Mouse (Mus musculus) hindbrain, embryonic 12.5 days (tissue): ENCODE measurements around the gene Rgs3. TPM values are rescaled to one million over a fixed set of nuclear protein-coding genes. Genes with fewer than 3 reads are reported as not detected.
"Not testable (repeated sequence)": the region's sequence is repeated elsewhere in the genome, so short reads cannot be mapped to it uniquely, and the experiment has no call there.

ENCODE experiments used
- ATAC-seq: fragments of 200-750 bp; cut with Nextera tagmentation; 2 replicates; pipeline ENCODE4 v1.8.0; 2017; ENCODE audit warnings: moderate TSS enrichment; ENCODE audit not compliant: low FRiP score
- H3K27ac ChIP-seq: fragments of 300-500 bp; sonication (generic); 2 replicates; pipeline ENCODE4 v1.5.1; 2016; ENCODE audit warnings: mild to moderate bottlenecking
- H3K27me3 ChIP-seq: fragments of 300-500 bp; sonication (generic); 2 replicates; pipeline ENCODE4 v1.6.1; 2016; ENCODE audit warnings: mild to moderate bottlenecking
- H3K36me3 ChIP-seq: fragments of 300-500 bp; sonication (generic); 2 replicates; pipeline ENCODE4 v1.6.1; 2016; ENCODE audit warnings: mild to moderate bottlenecking
- H3K4me1 ChIP-seq: fragments of 300-500 bp; sonication (generic); 2 replicates; pipeline ENCODE4 v1.6.1; 2016
- H3K4me2 ChIP-seq: fragments of 300-500 bp; sonication (generic); replicated peaks from 2 replicates; pipeline ENCODE4 v1.6.1; 2016; ENCODE audit warnings: mild to moderate bottlenecking
- H3K4me3 ChIP-seq: fragments of 300-500 bp; sonication (generic); 2 replicates; pipeline ENCODE4 v1.5.1; 2016; ENCODE audit warnings: mild to moderate bottlenecking
- H3K9ac ChIP-seq: fragments of 300-500 bp; sonication (generic); 2 replicates; pipeline ENCODE4 v1.6.1; 2016; ENCODE audit warnings: mild to moderate bottlenecking, moderate library complexity
- H3K9me3 ChIP-seq: fragments of 300-500 bp; sonication (generic); replicated peaks from 2 replicates; pipeline ENCODE4 v1.6.1; 2016; ENCODE audit warnings: mild to moderate bottlenecking
- WGBS: fragments of 180-500 bp; shearing (Covaris S2); methylation state at CpG from one replicate; pipeline ENCODE4 v1.1.7; 2016; 5-methylcytosine and 5-hydroxymethylcytosine counted together
- polyA plus RNA-seq: library from polyadenylated mRNA; unstranded; fragments of >200 nt; fragmentation: Nextera tagmentation; extraction: Ambion mirVana; gene quantifications from 2 replicates; pipeline ENCODE4 v1.2.1, GENCODE M21; 2016

Rgs3 gene
- polyA plus RNA-seq, 1 experiment from 2014 or later: 71.6 TPM

DNA sequence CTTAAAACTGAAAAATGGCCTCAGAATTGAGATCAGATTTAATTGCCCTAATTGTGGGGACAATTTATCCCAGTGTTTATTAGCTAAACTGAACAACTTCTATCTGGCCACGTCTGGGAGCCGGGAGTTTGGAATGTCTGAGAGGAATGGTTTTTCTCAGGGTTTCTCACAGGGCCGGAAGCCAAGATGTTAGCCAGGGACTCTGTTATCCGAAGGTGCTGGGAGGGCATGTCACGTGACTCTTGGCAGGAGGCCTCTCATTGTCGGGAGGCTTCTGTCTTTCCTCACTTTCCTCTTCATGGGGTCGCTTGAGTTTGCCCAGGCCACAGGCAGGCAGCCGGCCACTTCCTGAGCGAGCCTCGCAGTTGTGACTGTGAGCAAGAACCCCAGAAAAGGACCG lies 31.7 kb downstream of the Rgs3 start:
- Histone ChIP-seq H3K36me3 (no peaks in the 10 kb centered on the region), H3K9me3 (no peaks in the 10 kb centered on the region), H3K4me1 (peaks cover 10% of the 10 kb centered on the region), H3K27ac (no peak overlapping the region), H3K4me2 (no peak overlapping the region), H3K27me3 (no peaks in the 10 kb centered on the region), H3K4me3 (no peak overlapping the region), H3K9ac (no peak overlapping the region)
- WGBS: 7% methylated on average over 11 of the region's 11 CpGs
- peak; percentile 35; the same call in 1 of the 2 replicates for ATAC-seq

DNA sequence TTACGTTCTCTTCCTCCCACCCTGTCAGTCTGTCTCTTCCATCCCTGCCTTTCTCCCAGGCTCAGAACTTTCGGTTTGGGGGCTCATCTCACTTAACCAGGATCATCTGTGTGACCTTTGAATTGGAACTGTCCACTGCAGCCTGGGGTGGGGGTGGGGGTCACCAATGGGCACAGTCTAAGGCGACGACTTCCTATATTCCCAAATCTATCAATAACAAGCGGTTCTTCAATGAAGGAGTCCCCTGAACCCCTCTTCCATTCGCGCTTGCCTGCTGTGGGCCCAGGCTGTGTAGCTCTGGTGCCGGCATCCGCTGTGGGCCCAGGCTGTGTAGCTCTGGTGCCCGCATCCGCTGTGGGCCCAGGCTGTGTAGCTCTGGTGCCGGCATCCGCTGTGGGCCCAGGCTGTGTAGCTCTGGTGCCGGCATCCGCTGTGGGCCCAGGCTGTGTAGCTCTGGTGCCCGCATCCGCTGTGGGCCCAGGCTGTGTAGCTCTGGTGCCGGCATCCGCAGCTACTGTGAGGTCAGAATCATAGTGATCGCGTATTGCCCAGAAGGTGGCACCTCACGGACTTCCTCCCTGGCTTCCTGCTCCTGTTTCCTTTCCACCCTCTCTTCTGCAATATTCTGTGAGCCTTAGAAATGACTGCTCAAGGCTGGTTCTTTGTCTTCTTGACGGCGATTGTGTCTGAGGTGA lies 34.0 kb downstream of the Rgs3 start:
- H3K9ac ChIP-seq, H3K9me3 ChIP-seq, H3K4me2 ChIP-seq, H3K27ac ChIP-seq, H3K27me3 ChIP-seq, H3K4me3 ChIP-seq, H3K36me3 ChIP-seq, ATAC-seq, H3K4me1 ChIP-seq: not testable (repeated sequence)
- 90% methylated on average over 24 of the region's 24 CpGs for WGBS

DNA sequence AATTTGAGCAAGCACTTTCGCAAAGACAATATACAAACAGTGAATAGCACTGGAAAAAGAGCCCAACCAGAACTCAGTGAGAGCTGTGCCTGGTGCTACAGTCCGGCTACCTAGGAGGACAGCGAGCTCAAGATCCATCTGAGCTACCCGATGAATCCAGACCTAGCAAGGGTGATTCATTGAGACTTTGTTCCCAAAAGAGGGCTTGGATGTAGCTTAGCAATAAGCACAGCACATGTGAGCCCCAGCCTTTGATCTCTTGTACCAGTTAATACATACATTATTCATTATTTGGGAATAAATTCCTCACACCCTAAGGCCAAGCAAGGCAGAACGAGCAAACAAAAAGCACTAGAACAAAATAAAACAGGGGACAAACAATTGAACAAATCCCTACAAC lies 34.8 kb downstream of the Rgs3 start:
- Histone ChIP-seq H3K4me1 (peaks cover 10% of the 10 kb centered on the region), H3K4me3 (no peak overlapping the region), H3K27ac (peak overlapping the region; percentile 30; the same call in 1 of the 2 replicates), H3K9ac (no peak overlapping the region), H3K9me3 (no peaks in the 10 kb centered on the region), H3K36me3 (no peaks in the 10 kb centered on the region), H3K4me2 (no peak overlapping the region), H3K27me3 (no peaks in the 10 kb centered on the region)
- ATAC-seq: 0 out of 2 replicates have a peak, but pooled peaks have one; percentile 48
- 54% methylated on average over 5 of the region's 5 CpGs for WGBS

DNA sequence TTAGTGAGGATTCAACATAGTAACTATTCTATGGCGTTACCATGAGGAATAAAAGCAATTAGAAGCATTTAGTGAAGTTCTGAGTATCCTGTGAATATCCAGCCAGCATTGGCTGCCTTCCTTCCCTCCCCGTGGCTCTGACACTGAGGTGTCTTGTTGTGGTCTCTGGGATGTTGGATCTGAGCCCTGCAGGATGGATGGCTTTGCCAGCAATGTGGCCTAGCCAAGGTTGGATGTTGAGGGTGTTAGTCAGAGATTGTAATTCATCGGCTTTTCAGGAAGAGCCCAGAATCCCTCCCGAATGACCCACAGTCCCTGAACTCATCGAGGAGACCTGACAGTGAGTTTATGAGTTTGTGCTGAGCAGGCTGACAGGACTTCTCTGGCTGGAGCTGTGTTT lies 36.4 kb downstream of the Rgs3 start:
- ATAC-seq: no peak
- no peak overlapping the region for H3K4me2 ChIP-seq
- H3K4me1 ChIP-seq: peaks cover 10% of the 10 kb centered on the region
- no peak overlapping the region for H3K4me3 ChIP-seq
- WGBS: 89% methylated on average over 5 of the region's 5 CpGs
- H3K9ac ChIP-seq: no peak overlapping the region
- H3K27ac ChIP-seq: no peak overlapping the region
- no peaks in the 10 kb centered on the region for H3K27me3 ChIP-seq
- no peaks in the 10 kb centered on the region for H3K36me3 ChIP-seq
- H3K9me3 ChIP-seq: no peaks in the 10 kb centered on the region

DNA sequence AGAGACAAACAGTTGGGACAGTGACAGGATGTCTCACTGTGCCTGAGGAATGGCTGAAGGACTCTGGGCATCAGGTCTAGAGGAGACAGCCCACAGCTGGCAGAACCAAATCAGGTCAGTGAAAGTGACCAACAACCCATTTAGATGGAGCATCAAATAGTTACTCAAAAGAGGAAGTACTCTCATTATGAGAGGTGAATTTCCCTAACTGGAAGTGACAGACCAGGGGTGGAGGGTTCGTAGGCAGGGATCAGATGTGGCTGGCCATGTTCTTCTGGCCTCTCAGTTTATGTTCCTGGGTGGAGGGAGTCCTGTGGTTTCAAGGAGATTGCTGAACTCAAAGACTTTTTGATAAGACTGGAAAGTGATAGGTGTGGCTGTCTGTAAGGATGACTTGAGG lies 40.9 kb downstream of the Rgs3 start:
- Histone ChIP-seq H3K9ac (no peak overlapping the region), H3K4me1 (no peaks in the 10 kb centered on the region), H3K27ac (no peak overlapping the region), H3K36me3 (no peaks in the 10 kb centered on the region), H3K27me3 (no peaks in the 10 kb centered on the region), H3K4me2 (no peak overlapping the region), H3K9me3 (no peaks in the 10 kb centered on the region), H3K4me3 (no peak overlapping the region)
- ATAC-seq: no peak
- 78% methylated on average over 1 of the region's 1 CpGs for WGBS

DNA sequence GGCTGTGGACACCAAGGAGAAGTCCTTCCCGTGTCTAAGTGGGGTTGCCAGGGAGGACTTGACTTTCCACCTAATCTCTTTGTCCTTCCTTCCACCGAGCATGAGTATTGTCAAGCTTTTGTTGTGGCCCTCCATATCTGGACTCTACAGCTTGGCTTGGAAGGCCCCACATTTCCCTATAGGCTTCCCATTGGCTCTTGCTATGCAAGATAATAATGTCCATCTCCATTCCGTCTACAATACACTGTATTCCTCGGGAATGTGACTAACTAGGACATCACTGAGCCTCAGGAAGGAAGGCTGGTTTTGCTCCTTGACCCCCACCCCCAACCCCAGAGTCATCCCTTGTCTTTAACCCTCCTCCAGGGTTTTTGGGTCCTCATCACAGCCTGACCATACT lies 44.0 kb downstream of the Rgs3 start:
- no peak overlapping the region for H3K9ac ChIP-seq
- no peak overlapping the region for H3K4me2 ChIP-seq
- 85% methylated on average over 4 of the region's 4 CpGs for WGBS
- H3K27ac ChIP-seq: no peak overlapping the region
- H3K36me3 ChIP-seq: no peaks in the 10 kb centered on the region
- no peak overlapping the region for H3K4me3 ChIP-seq
- no peaks in the 10 kb centered on the region for H3K9me3 ChIP-seq
- no peak for ATAC-seq
- peaks cover 28% of the 10 kb centered on the region for H3K4me1 ChIP-seq
- no peaks in the 10 kb centered on the region for H3K27me3 ChIP-seq

DNA sequence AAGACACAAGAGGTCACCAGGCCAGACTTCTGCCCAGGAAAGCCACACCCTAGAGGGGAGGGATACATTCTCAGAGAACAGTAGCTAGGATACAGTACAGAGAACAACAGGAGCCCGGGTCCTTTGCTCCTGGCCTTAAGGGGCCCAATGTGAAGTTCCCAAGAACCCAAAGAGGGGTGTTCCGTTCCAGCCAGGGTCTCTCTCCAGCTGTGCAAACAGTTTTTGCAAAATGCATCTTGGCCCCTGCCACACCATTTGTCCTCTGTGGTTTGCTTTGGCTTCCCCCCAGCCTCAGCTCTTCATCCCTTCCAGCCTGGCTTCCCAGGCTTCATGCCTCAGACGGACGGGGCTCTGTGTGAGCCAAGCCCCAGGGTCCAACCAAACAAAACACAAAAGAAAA lies 44.4 kb downstream of the Rgs3 start:
- Histone ChIP-seq H3K4me1 (peaks cover 31% of the 10 kb centered on the region), H3K9ac (no peak overlapping the region), H3K27me3 (no peaks in the 10 kb centered on the region), H3K36me3 (no peaks in the 10 kb centered on the region), H3K9me3 (no peaks in the 10 kb centered on the region), H3K4me3 (no peak overlapping the region), H3K27ac (no peak overlapping the region), H3K4me2 (no peak overlapping the region)
- WGBS: 55% methylated on average over 4 of the region's 4 CpGs
- no peak for ATAC-seq

DNA sequence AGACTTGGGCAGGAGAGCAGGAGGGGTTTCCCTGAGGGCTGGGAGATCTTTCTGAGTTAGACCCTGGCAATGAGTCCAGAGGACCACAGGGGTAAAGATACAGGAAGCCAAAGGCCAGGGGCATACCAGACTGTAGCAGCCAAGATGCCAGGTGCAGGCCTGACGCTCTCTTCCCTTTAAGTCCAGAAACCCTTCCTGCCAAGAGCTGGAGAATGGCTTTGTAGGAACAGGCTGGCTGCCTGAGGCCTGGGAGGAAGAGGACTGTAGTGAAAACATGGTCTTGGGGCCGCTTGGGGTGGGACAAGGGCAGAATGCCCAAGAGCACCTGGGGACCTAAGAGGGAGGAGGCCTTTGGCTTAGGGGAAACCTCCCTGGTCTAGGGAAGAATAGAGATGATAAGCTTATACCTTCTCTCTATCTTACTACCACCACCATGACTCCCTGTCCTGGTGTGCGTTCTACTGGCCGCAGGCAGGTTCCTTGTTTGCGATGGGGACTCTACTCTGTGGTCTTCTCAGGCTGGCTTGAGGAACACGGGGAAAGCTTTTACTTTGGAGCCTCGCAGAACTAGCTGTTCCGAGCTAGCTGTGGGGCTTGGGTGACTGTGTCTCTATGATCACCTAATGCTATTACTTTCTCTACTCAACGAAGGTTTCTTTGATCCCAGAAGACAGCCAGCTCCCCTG lies 46.4 kb downstream of the Rgs3 start:
- H3K4me1 ChIP-seq: peaks cover 46% of the 10 kb centered on the region
- H3K27ac ChIP-seq: 0 out of 2 replicates have a peak overlapping the region, but pooled peaks have one; percentile 5
- no peaks in the 10 kb centered on the region for H3K9me3 ChIP-seq
- no peaks in the 10 kb centered on the region for H3K27me3 ChIP-seq
- 91% methylated on average over 9 of the region's 9 CpGs for WGBS
- H3K4me2 ChIP-seq: no peak overlapping the region
- H3K36me3 ChIP-seq: no peaks in the 10 kb centered on the region
- no peak overlapping the region for H3K9ac ChIP-seq
- no peak for ATAC-seq
- no peak overlapping the region for H3K4me3 ChIP-seq

DNA sequence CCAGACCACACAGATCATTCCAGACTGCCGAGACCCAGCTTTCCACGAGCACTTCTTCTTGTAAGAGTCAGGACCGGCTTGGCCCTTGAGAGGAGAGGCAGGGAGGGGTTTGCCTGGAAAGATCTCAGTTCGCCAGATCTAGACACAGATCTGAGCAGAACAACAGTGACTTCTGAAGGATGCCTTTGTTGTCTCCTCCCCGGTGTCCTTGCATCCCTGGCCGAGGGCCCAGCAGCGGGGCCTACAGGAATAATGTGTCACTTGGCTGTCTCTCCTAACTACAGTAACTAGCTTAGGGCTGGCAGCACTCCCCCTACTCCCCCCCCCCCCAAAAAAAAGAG lies 46.9 kb downstream of the Rgs3 start:
- no peak overlapping the region for H3K27ac ChIP-seq
- 66% methylated on average over 7 of the region's 7 CpGs for WGBS
- H3K27me3 ChIP-seq: no peaks in the 10 kb centered on the region
- no peak overlapping the region for H3K4me2 ChIP-seq
- H3K36me3 ChIP-seq: no peaks in the 10 kb centered on the region
- no peak overlapping the region for H3K9ac ChIP-seq
- H3K4me3 ChIP-seq: no peak overlapping the region
- H3K9me3 ChIP-seq: no peaks in the 10 kb centered on the region
- H3K4me1 ChIP-seq: peaks cover 49% of the 10 kb centered on the region
- ATAC-seq: no peak

DNA sequence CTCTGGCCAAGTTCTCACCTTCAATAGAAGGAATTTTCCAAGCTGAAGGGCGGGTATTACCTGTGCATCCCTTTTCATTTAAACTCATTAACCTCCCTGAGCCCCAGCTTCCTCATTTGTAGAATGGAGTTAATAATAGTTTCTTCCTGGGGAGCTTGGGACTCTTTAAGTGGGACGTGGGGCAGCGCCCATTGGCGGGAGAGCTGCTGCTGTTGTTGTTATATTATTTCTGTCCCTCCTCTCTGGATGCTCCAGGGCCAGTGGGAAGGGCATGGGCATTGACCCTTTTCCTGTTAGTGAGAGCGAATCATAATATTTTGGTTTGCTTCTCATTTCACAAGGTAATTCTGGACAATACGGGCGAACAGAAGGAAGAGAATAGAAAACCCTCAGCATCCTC lies 47.3 kb downstream of the Rgs3 start:
- no peak overlapping the region for H3K9ac ChIP-seq
- no peak overlapping the region for H3K4me2 ChIP-seq
- H3K9me3 ChIP-seq: no peaks in the 10 kb centered on the region
- H3K36me3 ChIP-seq: no peaks in the 10 kb centered on the region
- H3K27me3 ChIP-seq: no peaks in the 10 kb centered on the region
- H3K4me1 ChIP-seq: peaks cover 49% of the 10 kb centered on the region
- WGBS: 74% methylated on average over 7 of the region's 7 CpGs
- ATAC-seq: no peak
- no peak overlapping the region for H3K4me3 ChIP-seq
- H3K27ac ChIP-seq: peak overlapping the region; percentile 57; the same call in 1 of the 2 replicates

DNA sequence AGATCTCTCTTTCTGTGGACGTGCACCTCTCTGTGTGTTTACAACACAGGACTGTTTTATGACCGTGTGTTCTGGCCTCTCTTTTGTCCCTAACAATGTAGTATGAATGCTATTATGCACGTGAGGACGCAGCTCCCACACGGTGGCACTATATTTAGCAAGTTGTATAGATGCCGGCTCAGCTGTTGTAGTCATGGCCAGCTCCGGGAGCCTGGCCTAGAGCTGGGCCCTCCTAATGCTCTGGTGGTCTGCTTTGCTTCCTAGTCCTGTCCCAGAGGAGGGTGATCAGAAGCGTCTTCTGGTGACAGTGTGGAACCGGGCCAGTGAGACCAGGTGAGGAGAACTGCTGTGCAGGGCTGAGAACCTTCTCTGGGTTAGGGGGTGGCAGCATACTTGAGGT lies 47.7 kb downstream of the Rgs3 start:
- Histone ChIP-seq H3K4me3 (no peak overlapping the region), H3K9me3 (no peaks in the 10 kb centered on the region), H3K4me1 (peaks cover 52% of the 10 kb centered on the region), H3K27me3 (no peaks in the 10 kb centered on the region), H3K4me2 (no peak overlapping the region), H3K27ac (peak overlapping the region; percentile 57; the same call in 1 of the 2 replicates), H3K9ac (no peak overlapping the region), H3K36me3 (no peaks in the 10 kb centered on the region)
- 45% methylated on average over 9 of the region's 9 CpGs for WGBS
- ATAC-seq: peak; percentile 55; the same call in 1 of the 2 replicates

DNA sequence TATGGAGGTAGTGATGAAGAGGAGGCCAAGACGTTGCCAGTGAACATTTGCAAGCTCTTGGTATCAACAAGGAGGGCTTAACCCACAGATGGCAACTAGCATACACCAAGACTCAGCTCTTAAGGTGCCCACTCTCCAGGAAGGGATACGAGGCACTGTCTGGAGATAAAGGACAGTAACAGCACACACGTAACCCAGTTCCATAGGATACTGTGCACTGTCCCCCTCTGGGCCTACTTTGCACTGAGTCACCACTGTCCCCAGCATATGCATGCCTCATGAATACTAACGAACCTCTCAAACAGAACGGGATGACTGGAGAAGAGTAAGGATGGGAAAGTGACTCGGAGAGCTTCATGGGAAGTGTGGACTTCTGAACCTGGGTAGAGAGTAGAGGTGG lies 48.2 kb downstream of the Rgs3 start:
- H3K4me1 ChIP-seq: peaks cover 56% of the 10 kb centered on the region
- WGBS: 59% methylated on average over 6 of the region's 6 CpGs

DNA sequence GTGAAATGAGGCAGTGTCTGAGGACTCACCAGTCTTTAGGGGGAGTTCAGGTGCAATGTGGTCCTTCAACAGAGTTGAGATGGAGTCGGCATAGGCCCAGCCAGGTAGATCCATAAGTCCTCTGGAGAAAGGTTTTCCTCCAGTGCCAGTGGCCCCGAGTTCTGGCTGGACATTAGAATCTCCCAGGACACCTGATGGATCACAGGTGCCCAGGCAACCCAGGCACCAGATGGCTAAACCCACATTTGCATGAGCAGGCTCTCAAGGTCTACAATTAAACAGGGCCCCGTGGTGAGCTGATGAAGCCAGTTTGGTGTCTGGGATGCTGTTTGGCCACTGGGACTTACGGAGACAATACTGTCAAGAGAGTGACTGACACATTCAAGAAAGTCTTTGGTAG lies 49.7 kb downstream of the Rgs3 start:
- no peaks in the 10 kb centered on the region for H3K36me3 ChIP-seq
- no peak overlapping the region for H3K9ac ChIP-seq
- no peak overlapping the region for H3K27ac ChIP-seq
- peaks cover 69% of the 10 kb centered on the region for H3K4me1 ChIP-seq
- H3K9me3 ChIP-seq: no peaks in the 10 kb centered on the region
- no peaks in the 10 kb centered on the region for H3K27me3 ChIP-seq
- WGBS: 76% methylated on average over 4 of the region's 4 CpGs
- H3K4me2 ChIP-seq: no peak overlapping the region
- ATAC-seq: no peak
- H3K4me3 ChIP-seq: no peak overlapping the region

More for the DNA sequence above, 48.2 kb downstream of the Rgs3 start:
- H3K9me3 ChIP-seq: no peaks in the 10 kb centered on the region
- ATAC-seq: peak; percentile 55
- H3K27me3 ChIP-seq: no peaks in the 10 kb centered on the region
- no peak overlapping the region for H3K9ac ChIP-seq
- no peak overlapping the region for H3K4me3 ChIP-seq
- no peak overlapping the region for H3K4me2 ChIP-seq
- no peaks in the 10 kb centered on the region for H3K36me3 ChIP-seq
- peak overlapping the region; percentile 57; the same call in 1 of the 2 replicates for H3K27ac ChIP-seq
